Mouse (Mus musculus) heart, embryonic 11.5 days (tissue): Measurements from ENCODE around the gene Pnrc2. TPM values are rescaled to one million over a fixed set of nuclear protein-coding genes. Genes with fewer than 3 reads are reported as not detected.
A peak's percentile ranks its signal among the peaks of the same experiment; 100 is the strongest.

Experiments used
- ATAC-seq: fragments of 200-750 bp; cut with Nextera tagmentation; replicated peaks from 2 replicates; pipeline ENCODE4 v1.8.0; 2017; ENCODE audit warnings: moderate library complexity; ENCODE audit not compliant: insufficient number of reproducible peaks, low FRiP score, low TSS enrichment
- H3K27ac ChIP-seq: fragments of 300-500 bp; sonication (generic); 2 replicates; pipeline ENCODE4 v1.5.1; 2014; ENCODE audit warnings: mild to moderate bottlenecking, low read depth, low read length
- H3K27me3 ChIP-seq: fragments of 300-500 bp; sonication (generic); 2 replicates; pipeline ENCODE4 v1.6.1; 2014; ENCODE audit warnings: mild to moderate bottlenecking, low read length, mixed read lengths; ENCODE audit not compliant: control insufficient read depth, insufficient read depth
- H3K36me3 ChIP-seq: fragments of 300-500 bp; sonication (generic); 2 replicates; pipeline ENCODE4 v1.6.1; 2014; ENCODE audit warnings: mild to moderate bottlenecking, low read length, moderate library complexity, mixed read lengths; ENCODE audit not compliant: control insufficient read depth, insufficient read depth
- H3K4me1 ChIP-seq: fragments of 300-500 bp; sonication (generic); 2 replicates; pipeline ENCODE4 v1.6.1; 2014; ENCODE audit warnings: low read length; ENCODE audit not compliant: control insufficient read depth, insufficient read depth
- H3K4me2 ChIP-seq: fragments of 300-500 bp; sonication (generic); 2 replicates; pipeline ENCODE4 v1.6.1; 2014; ENCODE audit warnings: mild to moderate bottlenecking, moderate library complexity
- H3K4me3 ChIP-seq: fragments of 300-500 bp; sonication (generic); 2 replicates; pipeline ENCODE4 v1.5.1; 2014; ENCODE audit warnings: low read depth, low read length
- H3K9ac ChIP-seq: fragments of 300-500 bp; sonication (generic); 2 replicates; pipeline ENCODE4 v1.6.1; 2014; ENCODE audit warnings: mild to moderate bottlenecking, low read depth, low read length, moderate library complexity
- H3K9me3 ChIP-seq: fragments of 300-500 bp; sonication (generic); replicated peaks from 2 replicates; pipeline ENCODE4 v1.6.1; 2016; ENCODE audit warnings: low read length; ENCODE audit not compliant: control insufficient read depth
- WGBS: fragments of 180-500 bp; shearing (Covaris S2); extraction: QIAGEN DNeasy Blood & Tissue Kit; methylation state at CpG from one replicate; pipeline ENCODE4 v1.1.7; 2014; ENCODE audit not compliant: insufficient replicate concordance; 5-methylcytosine and 5-hydroxymethylcytosine counted together
- polyA plus RNA-seq: library from polyadenylated mRNA; unstranded; fragments of >200 nt; fragmentation: Nextera tagmentation; extraction: Ambion mirVana; gene quantifications from 2 replicates; pipeline ENCODE4 v1.2.1, GENCODE M21; 2014

Gene Pnrc2
- polyA plus RNA-seq, 1 experiment from 2014 or later = 138 TPM

- Histone ChIP-seq H3K9me3 (no peaks in the 10 kb centered on the region), H3K27me3 (no peaks in the 10 kb centered on the region), H3K36me3 (no peaks in the 10 kb centered on the region), H3K27ac (no peak overlapping the region), H3K4me2 (no peak overlapping the region), H3K4me1 (peaks cover 24% of the 10 kb centered on the region), H3K9ac (no peak overlapping the region), H3K4me3 (no peak overlapping the region)
- ATAC-seq = no peak
- 87% methylated on average over 14 of the region's 14 CpGs for WGBS
Measured at GRCm38 (mm10) chr4:135853987-135854546, 19.6 kb downstream of the Pnrc2 start.

- Histone ChIP-seq H3K4me3 (no peak overlapping the region), H3K36me3 (no peaks in the 10 kb centered on the region), H3K4me1 (peaks cover 16% of the 10 kb centered on the region), H3K27ac (no peak overlapping the region), H3K9me3 (no peaks in the 10 kb centered on the region), H3K9ac (no peak overlapping the region), H3K27me3 (no peaks in the 10 kb centered on the region), H3K4me2 (no peak overlapping the region)
- WGBS = 81% methylated on average over 9 of the region's 9 CpGs
- ATAC-seq = no peak
Measured at GRCm38 (mm10) chr4:135851942-135852341, 21.7 kb downstream of the Pnrc2 start.

DNA sequence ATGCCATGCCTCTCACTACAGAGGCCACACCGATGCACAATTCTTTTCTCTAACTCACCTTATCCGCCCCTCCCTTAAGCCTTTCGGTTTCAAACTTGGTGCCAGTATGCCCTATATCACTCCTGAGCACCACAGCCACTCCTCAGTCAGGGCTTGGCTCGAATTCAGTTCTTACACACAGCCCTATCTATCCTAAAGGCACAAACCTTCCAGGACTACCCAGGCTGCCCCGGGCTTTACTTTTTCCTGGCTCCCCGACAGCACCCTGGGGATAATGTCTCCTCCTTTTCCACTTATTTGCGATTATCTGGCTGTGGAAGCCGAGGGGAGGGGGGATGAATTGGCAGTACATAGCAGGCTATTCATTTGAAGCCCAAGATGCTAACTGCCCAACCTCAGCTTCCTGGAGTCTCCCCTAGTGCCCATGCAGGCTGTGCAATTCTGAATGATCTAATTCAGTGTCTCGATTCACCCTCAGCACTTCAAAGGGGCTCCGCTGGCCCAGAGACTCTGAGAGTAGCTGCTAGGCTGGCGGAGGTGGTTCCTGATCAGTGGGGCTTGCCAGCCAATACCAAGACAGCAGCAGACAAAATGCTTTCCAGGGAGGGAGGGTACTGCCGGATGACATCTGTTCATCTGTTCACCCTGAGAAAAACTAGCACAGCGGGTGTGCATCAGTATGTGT is 23.1 kb downstream of the Pnrc2 start:
- no peak for ATAC-seq
- 39% methylated on average over 13 of the region's 13 CpGs for WGBS
- H3K4me1 ChIP-seq = peaks cover 16% of the 10 kb centered on the region
- H3K36me3 ChIP-seq = no peaks in the 10 kb centered on the region
- H3K4me3 ChIP-seq = no peak overlapping the region
- no peaks in the 10 kb centered on the region for H3K9me3 ChIP-seq
- H3K27me3 ChIP-seq = no peaks in the 10 kb centered on the region
- H3K9ac ChIP-seq = no peak overlapping the region
- no peak overlapping the region for H3K27ac ChIP-seq
- H3K4me2 ChIP-seq = no peak overlapping the region; the same call in 1 of the 2 replicates

DNA sequence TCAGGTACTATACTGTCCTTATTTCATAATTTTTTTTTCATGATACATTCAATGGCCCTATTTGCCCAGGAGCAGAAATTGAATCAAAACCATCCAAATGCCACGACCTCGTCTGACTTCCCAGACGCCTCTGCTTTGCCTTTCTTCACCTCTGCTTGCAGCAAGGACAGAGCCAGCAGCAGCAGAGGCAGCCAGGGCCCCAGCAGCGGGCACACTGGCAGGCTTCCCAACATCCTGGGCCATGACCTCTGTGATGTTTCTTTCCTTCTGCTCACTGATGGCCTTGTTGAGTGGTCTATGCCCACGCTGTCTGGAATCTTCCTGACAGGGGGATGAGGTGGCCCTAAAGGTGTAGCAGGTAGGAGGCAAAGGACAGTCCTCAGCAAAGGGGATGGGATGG is 26.1 kb downstream of the Pnrc2 start:
- Histone ChIP-seq H3K27me3 (no peaks in the 10 kb centered on the region), H3K4me1 (peaks cover 11% of the 10 kb centered on the region), H3K4me2 (no peak overlapping the region), H3K9ac (0 out of 2 replicates have a peak overlapping the region, but pooled peaks have one; percentile 16), H3K4me3 (no peak overlapping the region), H3K36me3 (no peaks in the 10 kb centered on the region), H3K9me3 (no peaks in the 10 kb centered on the region), H3K27ac (no peak overlapping the region)
- WGBS = 47% methylated on average over 5 of the region's 5 CpGs
- ATAC-seq = no peak

- ATAC-seq = no peak
- Histone ChIP-seq H3K27me3 (no peaks in the 10 kb centered on the region), H3K9me3 (no peaks in the 10 kb centered on the region), H3K36me3 (no peaks in the 10 kb centered on the region), H3K4me1 (peaks cover 4% of the 10 kb centered on the region; the same call in 1 of the 2 replicates), H3K4me3 (no peak overlapping the region), H3K27ac (no peak overlapping the region), H3K9ac (no peak overlapping the region), H3K4me2 (no peak overlapping the region)
- 76% methylated on average over 6 of the region's 6 CpGs for WGBS
Measured at GRCm38 (mm10) chr4:135844400-135844799, 29.2 kb downstream of the Pnrc2 start.

DNA sequence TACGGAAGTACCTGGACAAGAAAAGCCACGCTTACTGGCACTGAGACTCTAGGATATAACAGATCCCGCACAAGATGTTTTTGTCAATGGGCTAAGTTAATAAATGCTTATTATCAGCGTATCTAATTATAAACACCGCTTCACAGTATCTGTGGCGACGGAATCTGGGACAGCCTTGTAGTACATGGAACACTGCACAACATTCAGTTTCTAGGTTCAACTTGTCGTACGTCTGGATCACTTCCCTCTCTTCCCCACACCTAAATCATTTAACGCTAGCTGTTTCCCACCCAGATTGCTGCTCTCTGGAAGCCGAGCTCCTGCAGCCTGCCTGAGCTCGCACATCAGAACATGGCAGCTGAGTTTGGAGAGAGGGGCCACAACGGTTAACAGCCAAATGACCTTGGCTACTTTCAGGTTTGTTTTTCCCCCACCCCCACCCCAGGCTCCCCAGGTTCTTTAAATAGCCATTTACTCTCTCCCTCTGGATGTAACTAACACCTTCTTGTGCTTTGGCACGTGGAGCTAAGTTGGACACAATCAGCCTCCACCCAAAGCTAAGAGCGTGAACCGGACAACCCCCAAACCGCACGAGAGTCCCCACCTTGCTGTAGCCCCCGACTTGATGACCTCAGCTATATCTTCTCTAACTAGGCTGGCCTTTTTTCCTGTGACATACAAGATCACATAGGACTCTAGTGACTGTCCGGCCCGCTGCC is 34.2 kb downstream of the Pnrc2 start:
- Histone ChIP-seq H3K4me1 (no peaks in the 10 kb centered on the region; the same call in 1 of the 2 replicates), H3K9me3 (no peaks in the 10 kb centered on the region), H3K4me3 (no peak overlapping the region), H3K27ac (peak overlapping the region; percentile 70), H3K4me2 (no peak overlapping the region), H3K36me3 (no peaks in the 10 kb centered on the region), H3K9ac (no peak overlapping the region), H3K27me3 (no peaks in the 10 kb centered on the region)
- 63% methylated on average over 21 of the region's 21 CpGs for WGBS
- ATAC-seq = no peak

DNA sequence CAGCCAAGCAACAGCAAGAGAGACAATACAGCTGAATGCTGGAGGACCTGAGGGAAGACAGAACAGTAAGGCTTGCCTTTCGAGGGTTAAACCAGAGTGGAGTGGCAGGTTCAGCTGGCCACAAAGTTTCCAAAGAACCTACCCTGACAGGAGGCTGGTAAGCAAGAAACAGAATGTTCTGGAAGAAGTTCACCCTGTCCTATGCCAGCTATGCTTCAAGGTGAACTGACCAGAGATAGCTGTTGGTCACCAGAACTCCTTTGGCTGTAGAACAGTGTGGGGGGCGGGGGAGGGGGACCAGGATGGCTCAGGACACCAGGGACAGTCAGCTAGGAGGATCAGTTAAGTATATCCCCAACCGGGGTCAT is 34.7 kb downstream of the Pnrc2 start:
- WGBS = 71% methylated on average over 3 of the region's 3 CpGs
- H3K4me1 ChIP-seq = no peaks in the 10 kb centered on the region; the same call in 1 of the 2 replicates
- no peak overlapping the region for H3K4me2 ChIP-seq
- H3K4me3 ChIP-seq = no peak overlapping the region
- peak overlapping the region; percentile 18; the same call in 1 of the 2 replicates for H3K9ac ChIP-seq
- no peak for ATAC-seq
- peak overlapping the region; percentile 70; the same call in 1 of the 2 replicates for H3K27ac ChIP-seq
- H3K9me3 ChIP-seq = no peaks in the 10 kb centered on the region
- H3K27me3 ChIP-seq = no peaks in the 10 kb centered on the region
- no peaks in the 10 kb centered on the region for H3K36me3 ChIP-seq

GRCm38 (mm10) chr4:135834124-135834717 is 39.4 kb downstream of the Pnrc2 start:
- Histone ChIP-seq H3K27ac (no peak overlapping the region), H3K36me3 (no peaks in the 10 kb centered on the region), H3K4me3 (no peak overlapping the region), H3K4me1 (peaks cover under 1% of the 10 kb centered on the region; the same call in 1 of the 2 replicates), H3K9me3 (no peaks in the 10 kb centered on the region), H3K27me3 (no peaks in the 10 kb centered on the region), H3K4me2 (no peak overlapping the region), H3K9ac (no peak overlapping the region)
- ATAC-seq = no peak
- WGBS = 84% methylated on average over 8 of the region's 8 CpGs
